Mouse (Mus musculus) left cerebral cortex, postnatal 10 days (tissue): Measurements from ENCODE around the gene Wdr41. TPM values are rescaled to one million over a fixed set of nuclear protein-coding genes. Genes with fewer than 3 reads are reported as not detected.

Experiments used
- total RNA-seq, 2 experiments: library from RNA; stranded (reverse); gene quantifications; 2 replicates each; pipeline ENCODE4 v1.2.3; 2021

Wdr41 gene
- total RNA-seq, 2 experiments from 2014 or later: 23.9 to 26.6 TPM

Other genes with a start within 250 kb of the Wdr41 start
- gene Tbca, start 187.4 kb upstream of the Wdr41 start, total RNA-seq: 100 to 1,000 TPM; 206 to 207 TPM
- gene Otp, start 100.7 kb upstream of the Wdr41 start, total RNA-seq: under 1 TPM; 0.17 to 0.20 TPM